Mouse (Mus musculus): ENCODE results near the gene Egfl8.
A peak's percentile ranks its signal among the peaks of the same experiment; 100 is the strongest.

The Egfl8 gene

GRCm38 (mm10) chr17:34626773-34627092, 11.0 kb upstream of the Egfl8 start:
- DNase-seq = no peak

- no peak for DNase-seq
Observed at GRCm38 (mm10) chr17:34626062-34626772, 10.4 kb upstream of the Egfl8 start.

- no peak for DNase-seq
Observed at GRCm38 (mm10) chr17:34624981-34625380, 9.2 kb upstream of the Egfl8 start.

GRCm38 (mm10) chr17:34623161-34623560, 7.4 kb upstream of the Egfl8 start:
- no peak for DNase-seq

GRCm38 (mm10) chr17:34621006-34621405, 5.2 kb upstream of the Egfl8 start:
- DNase-seq = no peak

- peak; percentile 87 for DNase-seq
Observed at GRCm38 (mm10) chr17:34618999-34619398, 3.2 kb upstream of the Egfl8 start.

- no peak for DNase-seq
Observed at GRCm38 (mm10) chr17:34613830-34614229, 1.9 kb downstream of the Egfl8 start.

- DNase-seq = no peak
Observed at GRCm38 (mm10) chr17:34613054-34613645, 2.6 kb downstream of the Egfl8 start.

- DNase-seq = no peak
Observed at GRCm38 (mm10) chr17:34611050-34611449, 4.7 kb downstream of the Egfl8 start.

- no peak for DNase-seq
Observed at GRCm38 (mm10) chr17:34607997-34608396, 7.8 kb downstream of the Egfl8 start.

GRCm38 (mm10) chr17:34606186-34607039, 9.4 kb downstream of the Egfl8 start:
- no peak for DNase-seq

- peak; percentile 98 for DNase-seq
Observed at GRCm38 (mm10) chr17:34605609-34606008, 10.2 kb downstream of the Egfl8 start.

GRCm38 (mm10) chr17:34604511-34605237, 11.1 kb downstream of the Egfl8 start:
- DNase-seq = peak; percentile 66

- peak; percentile 99 for DNase-seq
Observed at GRCm38 (mm10) chr17:34604061-34604508, 11.7 kb downstream of the Egfl8 start, which contains the start of gene Agpat1. Gene Agpat1, plus strand, starts transcription at chr17:34604262.

- peak; percentile 100 for DNase-seq
Observed at GRCm38 (mm10) chr17:34603375-34604060, 12.3 kb downstream of the Egfl8 start, which contains the start of gene Rnf5. Gene Rnf5, minus strand, starts transcription at chr17:34603690.

GRCm38 (mm10) chr17:34601796-34602195, 14.0 kb downstream of the Egfl8 start:
- no peak for DNase-seq

GRCm38 (mm10) chr17:34599891-34600290, 15.9 kb downstream of the Egfl8 start:
- DNase-seq = no peak

GRCm38 (mm10) chr17:34597566-34598095, 18.1 kb downstream of the Egfl8 start, which contains the start of gene Ager:
Gene Ager, plus strand, starts transcription at chr17:34597862.
- peak; percentile 64 for DNase-seq

- DNase-seq = peak; percentile 48
Observed at GRCm38 (mm10) chr17:34596098-34596497, 19.7 kb downstream of the Egfl8 start.

GRCm38 (mm10) chr17:34593752-34594525, 21.8 kb downstream of the Egfl8 start:
- DNase-seq = no peak

All from lung, postnatal 14 days (tissue).